Mouse (Mus musculus) liver, embryonic 15.5 days (tissue): Measurements from ENCODE around the gene Rpl38. TPM values are rescaled to one million over a fixed set of nuclear protein-coding genes. Genes with fewer than 3 reads are reported as not detected.

Source experiments
- ATAC-seq: fragments of 200-750 bp; cut with Nextera tagmentation; 2 replicates; pipeline ENCODE4 v1.8.0; 2017; ENCODE audit warnings: moderate number of reproducible peaks, mild to moderate bottlenecking, moderate library complexity; ENCODE audit not compliant: insufficient read depth
- H3K27ac ChIP-seq: fragments of 300-500 bp; sonication (generic); replicated peaks from 2 replicates; pipeline ENCODE4 v1.5.1; 2015; ENCODE audit warnings: mild to moderate bottlenecking, inconsistent platforms
- H3K27me3 ChIP-seq: fragments of 300-500 bp; sonication (generic); 2 replicates; pipeline ENCODE4 v1.6.1; 2015; ENCODE audit warnings: mild to moderate bottlenecking, inconsistent platforms
- H3K36me3 ChIP-seq: fragments of 300-500 bp; sonication (generic); replicated peaks from 2 replicates; pipeline ENCODE4 v1.6.1; 2015; ENCODE audit warnings: moderate library complexity, mild to moderate bottlenecking, inconsistent platforms
- H3K4me1 ChIP-seq: fragments of 300-500 bp; sonication (generic); replicated peaks from 2 replicates; pipeline ENCODE4 v1.6.1; 2015; ENCODE audit warnings: inconsistent platforms
- H3K4me2 ChIP-seq: fragments of 300-500 bp; sonication (generic); 2 replicates; pipeline ENCODE4 v1.6.1; 2015; ENCODE audit warnings: moderate library complexity, mild to moderate bottlenecking, inconsistent platforms
- H3K4me3 ChIP-seq: fragments of 300-500 bp; sonication (generic); replicated peaks from 2 replicates; pipeline ENCODE4 v1.5.1; 2015; ENCODE audit warnings: mild to moderate bottlenecking, inconsistent platforms
- H3K9ac ChIP-seq: fragments of 300-500 bp; sonication (generic); 2 replicates; pipeline ENCODE4 v1.6.1; 2015; ENCODE audit warnings: moderate library complexity, mild to moderate bottlenecking, inconsistent platforms
- H3K9me3 ChIP-seq: fragments of 300-500 bp; sonication (generic); replicated peaks from 2 replicates; pipeline ENCODE4 v1.6.1; 2016; ENCODE audit warnings: inconsistent platforms
- WGBS: fragments of 180-500 bp; shearing (Covaris S2); methylation state at CpG from one replicate; pipeline ENCODE4 v1.1.7; 2015; ENCODE audit warnings: mixed read lengths; ENCODE audit not compliant: insufficient replicate concordance; 5-methylcytosine and 5-hydroxymethylcytosine counted together
- polyA plus RNA-seq: library from polyadenylated mRNA; unstranded; fragments of >200 nt; fragmentation: Nextera tagmentation; extraction: Ambion mirVana; gene quantifications from 2 replicates; pipeline ENCODE4 v1.2.1, GENCODE M21; 2015

Rpl38 gene
- polyA plus RNA-seq, 1 experiment from 2014 or later, result 662 TPM

GRCm38 (mm10) chr11:114706358-114706757 is 38.0 kb downstream of the Rpl38 start:
- ATAC-seq, result no peak

GRCm38 (mm10) chr11:114711393-114711792 is 43.1 kb downstream of the Rpl38 start:
- no peak overlapping the region for H3K4me2 ChIP-seq
- no peaks in the 10 kb centered on the region for H3K27me3 ChIP-seq
- H3K36me3 ChIP-seq, result peaks cover 4% of the 10 kb centered on the region; the same call in 1 of the 2 replicates
- no peak for ATAC-seq
- no peak overlapping the region for H3K9ac ChIP-seq
- H3K4me3 ChIP-seq, result no peak overlapping the region
- H3K4me1 ChIP-seq, result no peaks in the 10 kb centered on the region
- 72% methylated on average over 3 of the region's 3 CpGs for WGBS
- no peak overlapping the region for H3K27ac ChIP-seq
- H3K9me3 ChIP-seq, result no peaks in the 10 kb centered on the region

More at GRCm38 (mm10) chr11:114706358-114706757, 38.0 kb downstream of the Rpl38 start:
- Histone ChIP-seq H3K27me3 (no peaks in the 10 kb centered on the region), H3K9ac (no peak overlapping the region), H3K4me2 (no peak overlapping the region), H3K9me3 (no peaks in the 10 kb centered on the region), H3K36me3 (peaks cover 4% of the 10 kb centered on the region; the same call in 1 of the 2 replicates), H3K4me3 (no peak overlapping the region), H3K27ac (no peak overlapping the region), H3K4me1 (no peaks in the 10 kb centered on the region)
- WGBS, result 70% methylated on average over 5 of the region's 5 CpGs

GRCm38 (mm10) chr11:114711861-114712260 is 43.5 kb downstream of the Rpl38 start:
- Histone ChIP-seq H3K4me3 (no peak overlapping the region), H3K4me1 (no peaks in the 10 kb centered on the region), H3K9me3 (no peaks in the 10 kb centered on the region), H3K27ac (no peak overlapping the region), H3K9ac (no peak overlapping the region), H3K4me2 (no peak overlapping the region), H3K27me3 (no peaks in the 10 kb centered on the region), H3K36me3 (peaks cover 4% of the 10 kb centered on the region; the same call in 1 of the 2 replicates)
- WGBS, result 74% methylated on average over 12 of the region's 12 CpGs
- ATAC-seq, result no peak

- H3K4me3 ChIP-seq, result no peak overlapping the region
- H3K4me2 ChIP-seq, result no peak overlapping the region
These were observed 46.2 kb downstream of the Rpl38 start for GRCm38 (mm10) chr11:114714526-114714925.

GRCm38 (mm10) chr11:114715531-114715930 is 47.2 kb downstream of the Rpl38 start:
- whole genome bisulfite sequencing, result 65% methylated on average over 7 of the region's 7 CpGs
- Histone ChIP-seq H3K27me3 (no peaks in the 10 kb centered on the region), H3K4me1 (no peaks in the 10 kb centered on the region), H3K4me3 (no peak overlapping the region), H3K27ac (no peak overlapping the region), H3K4me2 (no peak overlapping the region), H3K9ac (no peak overlapping the region), H3K36me3 (no peaks in the 10 kb centered on the region; the same call in 1 of the 2 replicates), H3K9me3 (no peaks in the 10 kb centered on the region)
- ATAC-seq, result no peak

More at GRCm38 (mm10) chr11:114714526-114714925, 46.2 kb downstream of the Rpl38 start:
- no peak overlapping the region for H3K27ac ChIP-seq
- no peaks in the 10 kb centered on the region for H3K4me1 ChIP-seq
- no peak overlapping the region for H3K9ac ChIP-seq
- 77% methylated on average over 6 of the region's 6 CpGs for WGBS
- no peaks in the 10 kb centered on the region for H3K27me3 ChIP-seq
- no peaks in the 10 kb centered on the region for H3K9me3 ChIP-seq
- no peaks in the 10 kb centered on the region; the same call in 1 of the 2 replicates for H3K36me3 ChIP-seq
- no peak for ATAC-seq

GRCm38 (mm10) chr11:114720535-114720934 is 52.2 kb downstream of the Rpl38 start:
- peaks cover 12% of the 10 kb centered on the region; the same call in 1 of the 2 replicates for H3K4me1 ChIP-seq
- 66% methylated on average over 10 of the region's 10 CpGs for WGBS
- ATAC-seq, result peak; percentile 51; the same call in 1 of the 2 replicates

More at GRCm38 (mm10) chr11:114720535-114720934, 52.2 kb downstream of the Rpl38 start:
- H3K9me3 ChIP-seq, result no peaks in the 10 kb centered on the region
- no peaks in the 10 kb centered on the region for H3K36me3 ChIP-seq
- no peak overlapping the region for H3K4me3 ChIP-seq
- H3K9ac ChIP-seq, result no peak overlapping the region
- no peak overlapping the region for H3K4me2 ChIP-seq
- no peak overlapping the region for H3K27ac ChIP-seq
- no peaks in the 10 kb centered on the region; the same call in 1 of the 2 replicates for H3K27me3 ChIP-seq

Other genes starting within 250 kb of the Rpl38 start
- gene Ttyh2, start 6.9 kb downstream of the Rpl38 start, polyA plus RNA-seq, result 8.1 and 10.5 TPM in 2 replicates
- 0.18 and 0.56 TPM in 2 replicates for gene Dnaic2, start 58.9 kb downstream of the Rpl38 start, polyA plus RNA-seq
- gene Kif19a, start 96.9 kb downstream of the Rpl38 start, polyA plus RNA-seq, result 0.07 TPM in 2 replicates
- gene Btbd17, start 127.4 kb downstream of the Rpl38 start, polyA plus RNA-seq, result 0.25 TPM in 1 of 2 replicates, not detected in the other
- gene Gpr142, start 130.4 kb downstream of the Rpl38 start, polyA plus RNA-seq, result not detected in 2 replicates
- gene Gprc5c, start 182.6 kb downstream of the Rpl38 start, polyA plus RNA-seq, result 15.9 and 19.0 TPM in 2 replicates
- gene Cd300a, start 221.5 kb downstream of the Rpl38 start, polyA plus RNA-seq, result 7.3 and 7.8 TPM in 2 replicates